Mouse (Mus musculus) embryonic facial prominence, embryonic 11.5 days (tissue): ENCODE data around the gene Ajap1. TPM values are rescaled to one million over a fixed set of nuclear protein-coding genes. Genes with fewer than 3 reads are reported as not detected.

Source experiments
- ATAC-seq: fragments of 200-750 bp; cut with Nextera tagmentation; replicated peaks from 2 replicates; pipeline ENCODE4 v1.8.0; 2017; ENCODE audit warnings: low read depth; ENCODE audit not compliant: insufficient number of reproducible peaks, low FRiP score, low TSS enrichment
- DNase-seq: peaks from one replicate; pipeline ENCODE4 v3.0.0-alpha.2; 2015; ENCODE audit warnings: low spot score
- H3K27ac ChIP-seq: fragments of 300-500 bp; sonication (generic); replicated peaks from 2 replicates; pipeline ENCODE4 v1.5.1; 2014; ENCODE audit warnings: mild to moderate bottlenecking, low read depth, low read length, control low read depth
- H3K27me3 ChIP-seq: fragments of 300-500 bp; sonication (generic); 2 replicates; pipeline ENCODE4 v1.6.1; 2014; ENCODE audit warnings: mild to moderate bottlenecking, low read length, moderate library complexity, mixed read lengths; ENCODE audit not compliant: control insufficient read depth, insufficient read depth
- H3K36me3 ChIP-seq: fragments of 300-500 bp; sonication (generic); replicated peaks from 2 replicates; pipeline ENCODE4 v1.6.1; 2014; ENCODE audit warnings: low read depth, mild to moderate bottlenecking, low read length, moderate library complexity, mixed read lengths; ENCODE audit not compliant: control insufficient read depth, insufficient read depth
- H3K4me1 ChIP-seq: fragments of 300-500 bp; sonication (generic); 2 replicates; pipeline ENCODE4 v1.6.1; 2014; ENCODE audit warnings: low read length, mixed read lengths; ENCODE audit not compliant: control insufficient read depth, insufficient read depth
- H3K4me2 ChIP-seq: fragments of 300-500 bp; sonication (generic); 2 replicates; pipeline ENCODE4 v1.6.1; 2014; ENCODE audit warnings: low read depth, mild to moderate bottlenecking, control low read depth, low read length, moderate library complexity
- H3K4me3 ChIP-seq: fragments of 300-500 bp; sonication (generic); 2 replicates; pipeline ENCODE4 v1.5.1; 2014; ENCODE audit warnings: low read depth, low read length, control low read depth
- H3K9ac ChIP-seq: fragments of 300-500 bp; sonication (generic); replicated peaks from 2 replicates; pipeline ENCODE4 v1.6.1; 2014; ENCODE audit warnings: mild to moderate bottlenecking, control low read depth, low read length
- H3K9me3 ChIP-seq: fragments of 300-500 bp; sonication (generic); replicated peaks from 2 replicates; pipeline ENCODE4 v1.6.1; 2016; ENCODE audit warnings: mild to moderate bottlenecking, low read length, inconsistent platforms, mixed read lengths; ENCODE audit not compliant: control insufficient read depth
- WGBS: fragments of 180-500 bp; shearing (Covaris S2); extraction: QIAGEN DNeasy Blood & Tissue Kit; methylation state at CpG from one replicate; pipeline ENCODE4 v1.1.7; 2014; 5-methylcytosine and 5-hydroxymethylcytosine counted together
- polyA plus RNA-seq: library from polyadenylated mRNA; unstranded; fragments of >200 nt; fragmentation: Nextera tagmentation; extraction: Ambion mirVana; gene quantifications from 2 replicates; pipeline ENCODE4 v1.2.1, GENCODE M21; 2014

Ajap1 gene
- polyA plus RNA-seq, 1 experiment from 2014 or later, result 0.20 TPM

- 77% methylated on average over 15 of the region's 15 CpGs for WGBS
- H3K4me1 ChIP-seq, result no peaks in the 10 kb centered on the region
- H3K4me2 ChIP-seq, result no peak overlapping the region
- H3K9ac ChIP-seq, result no peak overlapping the region
- no peaks in the 10 kb centered on the region for H3K27me3 ChIP-seq
- DNase-seq (no peak), ATAC-seq (no peak)
- H3K9me3 ChIP-seq, result no peaks in the 10 kb centered on the region
- H3K4me3 ChIP-seq, result no peak overlapping the region
- no peak overlapping the region for H3K27ac ChIP-seq
- H3K36me3 ChIP-seq, result no peaks in the 10 kb centered on the region
Observed at GRCm38 (mm10) chr4:153335301-153335799, 147.3 kb downstream of the Ajap1 start.

GRCm38 (mm10) chr4:153327809-153328208 is 154.8 kb downstream of the Ajap1 start:
- no peaks in the 10 kb centered on the region for H3K9me3 ChIP-seq
- no peaks in the 10 kb centered on the region for H3K4me1 ChIP-seq
- WGBS, result 72% methylated on average over 10 of the region's 10 CpGs
- no peak for DNase-seq
- no peak overlapping the region for H3K9ac ChIP-seq
- H3K4me2 ChIP-seq, result no peak overlapping the region
- H3K27me3 ChIP-seq, result no peaks in the 10 kb centered on the region
- no peak overlapping the region for H3K27ac ChIP-seq
- no peak overlapping the region for H3K4me3 ChIP-seq
- ATAC-seq, result no peak
- no peaks in the 10 kb centered on the region for H3K36me3 ChIP-seq
